Mouse (Mus musculus): ENCODE results near the gene Cops3.

DNA sequence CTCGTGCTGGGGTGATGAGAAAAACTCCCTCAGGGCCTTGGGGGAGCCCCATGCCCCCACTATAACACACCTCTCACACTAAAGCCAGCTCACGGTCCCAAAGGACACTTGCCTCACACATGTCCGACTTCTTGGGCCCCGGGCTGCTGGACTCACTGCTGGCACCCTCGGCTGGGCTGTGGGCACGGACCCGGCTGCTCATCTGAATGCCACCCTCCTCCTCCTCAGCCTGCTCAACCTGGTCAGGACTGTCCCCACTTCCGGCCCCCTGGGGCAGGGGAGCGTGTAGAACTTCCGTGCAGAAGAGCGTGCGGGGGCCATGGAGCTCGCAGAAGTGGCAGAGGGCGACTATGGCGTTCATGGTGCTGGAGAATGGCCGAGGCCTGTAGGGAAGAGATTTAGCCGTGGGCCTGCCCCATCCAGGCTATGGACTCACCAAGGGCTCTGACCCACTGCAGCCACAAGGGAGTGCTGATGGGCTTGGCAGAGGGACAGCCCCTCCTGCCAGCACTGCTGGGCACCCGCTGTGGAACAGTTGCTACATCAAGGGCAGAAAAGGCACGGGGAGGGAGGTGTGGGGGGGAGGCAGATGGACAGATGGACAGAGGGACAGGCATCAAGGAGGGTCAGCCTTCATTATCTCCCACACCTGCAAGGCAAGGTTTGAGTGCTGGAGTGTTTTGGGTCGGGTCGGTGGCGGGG lies 35.1 kb downstream of the Cops3 start:
- TF ChIP-seq CTCF (IDR thresholded peaks at IDR 0.05; ENCODE audit: extremely low read depth, insufficient read length, insufficient replicate concordance, low read depth, low read length): no peak
- no peak for TF ChIP-seq POLR2A (IDR thresholded peaks at IDR 0.05; ENCODE audit: low read depth, low read length)
